Mouse (Mus musculus) ES-E14 (cell line): ENCODE results near the gene Speer4f1. TPM values are rescaled to one million over a fixed set of nuclear protein-coding genes. Genes with fewer than 3 reads are reported as not detected.

Source experiments
- DNase-seq: peaks from one replicate; pipeline ENCODE4 v3.0.0-alpha.2; 2013; ENCODE audit warnings: low read depth, low spot score
- H3K27ac ChIP-seq: 2 replicates; pipeline ENCODE4 v1.5.1; 2012; ENCODE audit warnings: low read depth, mild to moderate bottlenecking, low read length, moderate library complexity, mixed read lengths; ENCODE audit not compliant: poor library complexity, insufficient read depth, severe bottlenecking
- H3K36me3 ChIP-seq: 2 replicates; pipeline ENCODE4 v1.6.1; 2012; ENCODE audit warnings: mild to moderate bottlenecking, low read length, moderate library complexity, mixed read lengths; ENCODE audit not compliant: control insufficient read depth, poor library complexity, insufficient read depth, severe bottlenecking
- H3K4me1 ChIP-seq, 2 experiments: fragments of 150-350 bp in 1 of 2; sonication (generic) in 1 of 2; 2 replicates each; pipeline ENCODE4 v1.6.1; 2012; ENCODE audit warnings: low read length in 2 of 2, mild to moderate bottlenecking in 1 of 2, mixed read lengths in 1 of 2; ENCODE audit not compliant: control insufficient read depth in 2 of 2, insufficient read depth in 2 of 2, poor library complexity in 1 of 2
- H3K4me3 ChIP-seq, 2 experiments: fragments of 150-350 bp in 1 of 2; sonication (generic) in 1 of 2; 2 replicates each; pipeline ENCODE4 v1.5.1; 2012; ENCODE audit warnings: low read length in 2 of 2, low read depth in 1 of 2, mild to moderate bottlenecking in 1 of 2, mixed read lengths in 1 of 2; ENCODE audit not compliant: insufficient read depth in 1 of 2, poor library complexity in 1 of 2, severe bottlenecking in 1 of 2
- H3K9ac ChIP-seq: 2 replicates; pipeline ENCODE4 v1.6.1; 2012; ENCODE audit warnings: low read depth, mild to moderate bottlenecking, low read length, mixed read lengths; ENCODE audit not compliant: poor library complexity, insufficient read depth, severe bottlenecking
- H3K9me3 ChIP-seq: fragments of 150-350 bp; sonication (generic); 2 replicates; pipeline ENCODE4 v1.6.1; 2012; ENCODE audit warnings: low read depth, mild to moderate bottlenecking, low read length; ENCODE audit not compliant: control insufficient read depth, insufficient read depth
- CHD2 ChIP-seq: IDR thresholded peaks from 2 replicates; pipeline ENCODE4 v1.6.1; 2014; ENCODE audit warnings: mild to moderate bottlenecking, low read depth, low read length, inconsistent platforms
- HCFC1 ChIP-seq: IDR thresholded peaks from 2 replicates; pipeline ENCODE4 v1.6.1; 2012; ENCODE audit warnings: low read length, inconsistent platforms, borderline replicate concordance; ENCODE audit not compliant: insufficient read depth
- MAFK ChIP-seq: IDR thresholded peaks from 2 replicates; pipeline ENCODE4 v1.6.1; 2014; ENCODE audit warnings: mild to moderate bottlenecking, low read depth, low read length, inconsistent platforms; ENCODE audit not compliant: insufficient read depth
- ZC3H11A ChIP-seq: IDR thresholded peaks from 2 replicates; pipeline ENCODE4 v1.6.1; 2012; ENCODE audit warnings: low read depth, mild to moderate bottlenecking, inconsistent platforms, low read length, borderline replicate concordance
- ZNF384 ChIP-seq: IDR thresholded peaks from 2 replicates; pipeline ENCODE4 v1.6.1; 2012; ENCODE audit warnings: low read depth, low read length, inconsistent platforms
- in situ Hi-C, 2 experiments: fragments of 600-800 bp; cut with MboI; formaldehyde crosslinking; loops; one replicate each; pipeline ENCODE4 v1.15.1; 2025; ENCODE audit warnings: low sequenced_read_pairs in 2 of 2, inconsistent platforms in 1 of 2; ENCODE audit not compliant: unreplicated experiment in 2 of 2
- total RNA-seq: library from RNA; depleted of rRNA; stranded (reverse); fragments of 300-350 nt; gene quantifications from 2 replicates; pipeline ENCODE4 v1.2.3, GENCODE M21; 2012; rRNA removed

Speer4f1 gene
- total RNA-seq, 1 experiment = not detected

- no peak for DNase-seq
- Histone ChIP-seq H3K36me3 (no peaks in the 10 kb centered on the region), H3K27ac (no peak overlapping the region), H3K9me3 (no peaks in the 10 kb centered on the region), H3K4me3 (no peak overlapping the region), H3K4me1 (no peaks in the 10 kb centered on the region), H3K9ac (no peak overlapping the region)
- TF ChIP-seq MAFK = no peak
- no peak for TF ChIP-seq CHD2
- no peak for TF ChIP-seq HCFC1
- TF ChIP-seq ZC3H11A = no peak
- no peak for TF ChIP-seq ZNF384
- in situ Hi-C loops = no loop called here
Observed at GRCm38 (mm10) chr5:17505540-17505939, 29.6 kb downstream of the Speer4f1 start.

- H3K9me3 ChIP-seq = no peaks in the 10 kb centered on the region
- no peak overlapping the region for H3K27ac ChIP-seq
- H3K4me3 ChIP-seq = no peak overlapping the region
- in situ Hi-C loops = no loop called here
- no peaks in the 10 kb centered on the region for H3K4me1 ChIP-seq
- no peaks in the 10 kb centered on the region for H3K36me3 ChIP-seq
- DNase-seq = no peak
- no peak overlapping the region for H3K9ac ChIP-seq
- TF ChIP-seq CHD2 (no peak), ZNF384 (no peak), HCFC1 (no peak), MAFK (no peak), ZC3H11A (no peak)
Observed at GRCm38 (mm10) chr5:17508038-17508437, 32.1 kb downstream of the Speer4f1 start.

Other genes starting within 250 kb of the Speer4f1 start
- gene Speer4f2, start 102.9 kb upstream of the Speer4f1 start, total RNA-seq = not detected in 2 replicates
- gene Sema3c, start 98.2 kb downstream of the Speer4f1 start, total RNA-seq = 3.9 and 7.0 TPM in 2 replicates